Mouse (Mus musculus) thymus, adult 2 months (tissue): ENCODE results near the gene Hbq1b.

Experiments used
- CTCF ChIP-seq: fragments of 200-500 bp; IDR thresholded peaks from 2 replicates; pipeline ENCODE4 v1.5.1; 2012; ENCODE audit warnings: mild to moderate bottlenecking, control low read depth, low read length, moderate library complexity, borderline replicate concordance; ENCODE audit not compliant: control insufficient read depth, poor library complexity, insufficient read depth; ENCODE audit errors: extremely low read depth
- POLR2A ChIP-seq: fragments of 200-500 bp; IDR thresholded peaks from 2 replicates; pipeline ENCODE4 v1.6.1; 2012; ENCODE audit warnings: mild to moderate bottlenecking, low read length, control low read depth, moderate library complexity; ENCODE audit not compliant: control insufficient read depth, poor library complexity, insufficient read depth; ENCODE audit errors: extremely low read depth

DNA sequence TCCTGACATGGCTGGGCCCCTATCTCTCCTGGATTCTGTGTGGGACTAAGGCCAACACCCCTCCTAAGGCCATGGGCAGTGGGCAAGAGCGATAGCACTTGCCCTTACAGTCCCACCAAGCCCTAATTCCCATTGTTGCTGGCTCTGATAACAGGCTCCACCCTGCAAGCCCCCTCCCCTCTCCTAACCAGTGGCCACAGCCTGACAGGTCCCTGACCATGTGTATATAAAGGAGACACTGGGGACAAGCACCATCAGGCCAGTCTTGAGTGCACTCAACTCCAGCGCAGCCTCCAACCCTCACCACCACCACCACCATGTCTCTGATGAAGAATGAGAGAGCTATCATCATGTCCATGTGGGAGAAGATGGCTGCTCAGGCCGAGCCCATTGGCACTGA, 10.4 kb upstream of the Hbq1b start, which contains the start of gene Hba-x:
- TF ChIP-seq POLR2A, result no peak
- no peak for TF ChIP-seq CTCF
